Mouse (Mus musculus): Measurements from ENCODE around the gene Ctbs. TPM values are rescaled to one million over a fixed set of nuclear protein-coding genes. Genes with fewer than 3 reads are reported as not detected.

Gene Ctbs
- polyA plus RNA-seq, 1 experiment from 2014 or later: 5.7 TPM

Other genes starting within 250 kb of the Ctbs start
- 0.38 and 0.51 TPM in 2 replicates for gene Lpar3, start 228.8 kb upstream of the Ctbs start, polyA plus RNA-seq (2014; fragmentation: Nextera tagmentation; extraction: Ambion mirVana)
- 21.4 and 23.1 TPM in 2 replicates for gene Ssx2ip, start 45.2 kb upstream of the Ctbs start, polyA plus RNA-seq (2014; fragmentation: Nextera tagmentation; extraction: Ambion mirVana)
- gene Spata1, start 50.0 kb downstream of the Ctbs start, polyA plus RNA-seq (2014; fragmentation: Nextera tagmentation; extraction: Ambion mirVana): 6.4 and 9.6 TPM in 2 replicates
- gene Gng5, start 50.0 kb downstream of the Ctbs start, polyA plus RNA-seq (2014; fragmentation: Nextera tagmentation; extraction: Ambion mirVana): 1,225 and 1,227 TPM in 2 replicates
- gene Rpf1, start 71.6 kb downstream of the Ctbs start, polyA plus RNA-seq (2014; fragmentation: Nextera tagmentation; extraction: Ambion mirVana): 72.5 and 74.7 TPM in 2 replicates
- not detected in 2 replicates for gene Uox, start 120.6 kb downstream of the Ctbs start, polyA plus RNA-seq (2014; fragmentation: Nextera tagmentation; extraction: Ambion mirVana)
- not detected in 2 replicates for gene Dnase2b, start 165.8 kb downstream of the Ctbs start, polyA plus RNA-seq (2014; fragmentation: Nextera tagmentation; extraction: Ambion mirVana)
- gene 4930503B20Rik, start 201.5 kb downstream of the Ctbs start, polyA plus RNA-seq (2014; fragmentation: Nextera tagmentation; extraction: Ambion mirVana): not detected in 2 replicates
- gene Samd13, start 235.8 kb downstream of the Ctbs start, polyA plus RNA-seq (2014; fragmentation: Nextera tagmentation; extraction: Ambion mirVana): 0.57 and 1.3 TPM in 2 replicates

Measured in limb, embryonic 11.5 days (tissue).